9 mouse cellular contexts compared by ENCODE assay signal in genomic region chr10:81138821-81139528, GRCm38 (mm10). TPM values are rescaled to one million over a fixed set of nuclear protein-coding genes. Genes with fewer than 3 reads are reported as not detected.
A peak's percentile ranks its signal among the peaks of the same experiment; 100 is the strongest.
DNase-seq lines count a peak whose midpoint lies in the region; ATAC-seq and TF ChIP-seq lines count a peak whose summit lies in the region.
"Had no signal": no experiment of that assay in that cellular context is flagged by ENCODE, and none has a peak within 500 bp of the region (broad histone marks: within the 10 kb centered on the region; RNA-seq: fewer than 3 reads in every experiment).

No protein-coding gene starts in this region.

- H3K4me2 ChIP-seq in embryonic facial prominence, embryonic 14.5 days (ENCODE audit: low read depth, low read length) = peak overlapping the region; percentile 92
- H3K4me2 ChIP-seq in intestine, embryonic 14.5 days (ENCODE audit: low read length) = peak overlapping the region; percentile 73
- H3K4me2 ChIP-seq in neural tube, embryonic 12.5 days (replicated peaks) = peak overlapping the region; percentile 99

- peak overlapping the region; percentile 83 for H3K4me3 ChIP-seq in left cerebral cortex, adult 2 months
- peak overlapping the region; percentile 88 for H3K4me3 ChIP-seq in embryonic facial prominence, embryonic 14.5 days (ENCODE audit: low read depth, low read length)
- peak overlapping the region; percentile 84 for H3K4me3 ChIP-seq in intestine, embryonic 14.5 days (ENCODE audit: low read depth, low read length)
- H3K4me3 ChIP-seq in neural tube, embryonic 12.5 days = peak overlapping the region; percentile 82

- no peak for ATAC-seq in embryonic facial prominence, embryonic 14.5 days (ENCODE audit: low read depth)
- ATAC-seq in intestine, embryonic 14.5 days (replicated peaks; ENCODE audit: low FRiP score, low TSS enrichment, low read depth) = no peak
- ATAC-seq in neural tube, embryonic 12.5 days (ENCODE audit: low FRiP score, low read depth) = no peak

- no peak for DNase-seq in left cerebral cortex, adult 2 months (ENCODE audit: extremely low spot score in 1 of 2, low spot score in 2 of 2)
- DNase-seq in left cerebral cortex, adult 9 months (ENCODE audit: low spot score in 2 of 2) = no peak
- DNase-seq in embryonic facial prominence, embryonic 14.5 days (ENCODE audit: low spot score) = no peak
- DNase-seq in intestine, embryonic 14.5 days (ENCODE audit: low spot score) = no peak
- DNase-seq in yolk sac, embryonic 10.5 days (ENCODE audit: low spot score) = no peak
- no peak for DNase-seq in adrenal gland, adult 8-10 months
- no peak for DNase-seq in MN1 (ENCODE audit: low spot score)
- DNase-seq: adrenal gland, postnatal 25 days had no signal

- WGBS in embryonic facial prominence, embryonic 14.5 days = 49% methylated on average over 11 of the region's 11 CpGs
- WGBS in intestine, embryonic 14.5 days = 63% methylated on average over 11 of the region's 11 CpGs
- WGBS in neural tube, embryonic 12.5 days = 64% methylated on average over 11 of the region's 11 CpGs

- H3K27ac ChIP-seq in left cerebral cortex, adult 2 months = peak overlapping the region; percentile 16
- H3K27ac ChIP-seq in embryonic facial prominence, embryonic 14.5 days (replicated peaks; ENCODE audit: low read depth, low read length) = 0 out of 2 replicates have a peak overlapping the region, but pooled peaks have one; percentile 91
- H3K27ac ChIP-seq in intestine, embryonic 14.5 days (ENCODE audit: low read depth) = peak overlapping the region; percentile 83; the same call in 1 of the 2 replicates
- H3K27ac ChIP-seq in neural tube, embryonic 12.5 days = no peak overlapping the region

- peaks cover 7% of the 10 kb centered on the region for H3K36me3 ChIP-seq in embryonic facial prominence, embryonic 14.5 days (ENCODE audit: control insufficient read depth, insufficient read depth, low read length)
- H3K36me3 ChIP-seq in intestine, embryonic 14.5 days (ENCODE audit: control insufficient read depth, insufficient read depth, low read length) = peaks cover 6% of the 10 kb centered on the region
- peaks cover 7% of the 10 kb centered on the region for H3K36me3 ChIP-seq in neural tube, embryonic 12.5 days

- TF ChIP-seq CTCF in left cerebral cortex, adult 2 months (IDR thresholded peaks at IDR 0.05) = no peak

- no peaks in the 10 kb centered on the region for H3K9me3 ChIP-seq in embryonic facial prominence, embryonic 14.5 days (ENCODE audit: control insufficient read depth, low read length)
- H3K9me3 ChIP-seq in intestine, embryonic 14.5 days (ENCODE audit: control insufficient read depth, low read length) = no peaks in the 10 kb centered on the region
- H3K9me3 ChIP-seq in neural tube, embryonic 12.5 days = no peaks in the 10 kb centered on the region

- intact Hi-C loops in left cerebral cortex, adult 2 months (cut with DNase I) = no loop called here

- peaks cover 17% of the 10 kb centered on the region for H3K27me3 ChIP-seq in embryonic facial prominence, embryonic 14.5 days (replicated peaks; ENCODE audit: control insufficient read depth, insufficient read depth, low read length)
- H3K27me3 ChIP-seq in intestine, embryonic 14.5 days (replicated peaks; ENCODE audit: control insufficient read depth, insufficient read depth, low read length) = peaks cover 20% of the 10 kb centered on the region
- H3K27me3 ChIP-seq in neural tube, embryonic 12.5 days (replicated peaks) = peaks cover 21% of the 10 kb centered on the region

- peak overlapping the region; percentile 94 for H3K9ac ChIP-seq in embryonic facial prominence, embryonic 14.5 days (ENCODE audit: low read depth, low read length)
- H3K9ac ChIP-seq in intestine, embryonic 14.5 days (ENCODE audit: low read length) = peak overlapping the region; percentile 82
- H3K9ac ChIP-seq in neural tube, embryonic 12.5 days = peak overlapping the region; percentile 95

- H3K4me1 ChIP-seq in embryonic facial prominence, embryonic 14.5 days (ENCODE audit: control insufficient read depth, insufficient read depth, low read length) = peaks cover 39% of the 10 kb centered on the region
- peaks cover 52% of the 10 kb centered on the region for H3K4me1 ChIP-seq in intestine, embryonic 14.5 days (replicated peaks; ENCODE audit: control insufficient read depth, insufficient read depth, low read length)
- peaks cover 62% of the 10 kb centered on the region for H3K4me1 ChIP-seq in neural tube, embryonic 12.5 days

RNA-seq across cellular contexts. Expression of gene Zbtb7a, which starts 4.0 kb away (rescaled TPM):
- 100 to 1,000 TPM; 130 to 132 TPM for total RNA-seq in left cerebral cortex, adult 2 months (2021)
- 24.1 and 25.9 TPM in 2 replicates for polyA plus RNA-seq in embryonic facial prominence, embryonic 14.5 days (2014; fragmentation: Nextera tagmentation; extraction: Ambion mirVana)
- polyA plus RNA-seq in intestine, embryonic 14.5 days (2014; fragmentation: Nextera tagmentation; extraction: Ambion mirVana) = 23.2 and 28.7 TPM in 2 replicates
- 15.6 and 17.5 TPM in 2 replicates for polyA plus RNA-seq in neural tube, embryonic 12.5 days (2016; fragmentation: Nextera tagmentation; extraction: Ambion mirVana)
- total RNA-seq in adrenal gland, adult 8-10 months (2022) = 10 to 100 TPM; 86.5 to 94.0 (median 92.3) TPM

RNA-seq across cellular contexts. Expression of gene Pias4, which starts 28.7 kb away (rescaled TPM):
- total RNA-seq in left cerebral cortex, adult 2 months (2021) = 10 to 100 TPM; 26.7 to 32.0 TPM
- 33.2 and 35.6 TPM in 2 replicates for polyA plus RNA-seq in embryonic facial prominence, embryonic 14.5 days (2014; fragmentation: Nextera tagmentation; extraction: Ambion mirVana)
- polyA plus RNA-seq in intestine, embryonic 14.5 days (2014; fragmentation: Nextera tagmentation; extraction: Ambion mirVana) = 40.8 and 43.3 TPM in 2 replicates
- polyA plus RNA-seq in neural tube, embryonic 12.5 days (2016; fragmentation: Nextera tagmentation; extraction: Ambion mirVana) = 67.6 and 70.6 TPM in 2 replicates
- 10 to 100 TPM; 22.8 to 32.5 (median 30.1) TPM for total RNA-seq in adrenal gland, adult 8-10 months (2022)

RNA-seq across cellular contexts. Expression of gene Map2k2, which starts 33.3 kb away (rescaled TPM):
- 100 to 1,000 TPM; 136 to 150 TPM for total RNA-seq in left cerebral cortex, adult 2 months (2021)
- polyA plus RNA-seq in embryonic facial prominence, embryonic 14.5 days (2014; fragmentation: Nextera tagmentation; extraction: Ambion mirVana) = 166 and 178 TPM in 2 replicates
- 174 and 185 TPM in 2 replicates for polyA plus RNA-seq in intestine, embryonic 14.5 days (2014; fragmentation: Nextera tagmentation; extraction: Ambion mirVana)
- 230 and 232 TPM in 2 replicates for polyA plus RNA-seq in neural tube, embryonic 12.5 days (2016; fragmentation: Nextera tagmentation; extraction: Ambion mirVana)
- total RNA-seq in adrenal gland, adult 8-10 months (2022) = 100 to 1,000 TPM; 169 to 227 (median 204) TPM

RNA-seq across cellular contexts. Expression of gene Eef2, which starts 37.5 kb away (rescaled TPM):
- 100 to 1,000 TPM; 884 to 901 TPM for total RNA-seq in left cerebral cortex, adult 2 months (2021)
- polyA plus RNA-seq in embryonic facial prominence, embryonic 14.5 days (2014; fragmentation: Nextera tagmentation; extraction: Ambion mirVana) = 549 and 578 TPM in 2 replicates
- polyA plus RNA-seq in intestine, embryonic 14.5 days (2014; fragmentation: Nextera tagmentation; extraction: Ambion mirVana) = 484 and 490 TPM in 2 replicates
- polyA plus RNA-seq in neural tube, embryonic 12.5 days (2016; fragmentation: Nextera tagmentation; extraction: Ambion mirVana) = 515 and 520 TPM in 2 replicates
- 1,000 to 10,000 TPM; 1,447 to 1,655 (median 1,598) TPM for total RNA-seq in adrenal gland, adult 8-10 months (2022)

RNA-seq across cellular contexts. Expression of gene Creb3l3, which starts 40.3 kb away (rescaled TPM):
- under 1 TPM; 0.25 to 0.33 TPM for total RNA-seq in left cerebral cortex, adult 2 months (2021)
- 0.60 and 0.68 TPM in 2 replicates for polyA plus RNA-seq in embryonic facial prominence, embryonic 14.5 days (2014; fragmentation: Nextera tagmentation; extraction: Ambion mirVana)
- 0.65 and 1.0 TPM in 2 replicates for polyA plus RNA-seq in intestine, embryonic 14.5 days (2014; fragmentation: Nextera tagmentation; extraction: Ambion mirVana)
- polyA plus RNA-seq in neural tube, embryonic 12.5 days (2016; fragmentation: Nextera tagmentation; extraction: Ambion mirVana) = 0.08 and 0.51 TPM in 2 replicates
- total RNA-seq in adrenal gland, adult 8-10 months (2022) = 1 to 10 TPM in 2 of 4 experiments, under 1 TPM in 2; 0.35 to 2.7 (median 1.3) TPM
